Mouse (Mus musculus) olfactory bulb, adult 2 months (tissue): ENCODE results near the gene Sgo2b.

ENCODE experiments used
- CTCF ChIP-seq: fragments of 200-500 bp; IDR thresholded peaks from 2 replicates; pipeline ENCODE4 v1.5.1; 2012; ENCODE audit warnings: low read depth, mild to moderate bottlenecking, low read length, moderate library complexity; ENCODE audit not compliant: insufficient read depth
- POLR2A ChIP-seq: fragments of 200-500 bp; IDR thresholded peaks from 2 replicates; pipeline ENCODE4 v1.6.1; 2012; ENCODE audit warnings: mild to moderate bottlenecking, low read depth, low read length, moderate library complexity; ENCODE audit not compliant: insufficient read depth

DNA sequence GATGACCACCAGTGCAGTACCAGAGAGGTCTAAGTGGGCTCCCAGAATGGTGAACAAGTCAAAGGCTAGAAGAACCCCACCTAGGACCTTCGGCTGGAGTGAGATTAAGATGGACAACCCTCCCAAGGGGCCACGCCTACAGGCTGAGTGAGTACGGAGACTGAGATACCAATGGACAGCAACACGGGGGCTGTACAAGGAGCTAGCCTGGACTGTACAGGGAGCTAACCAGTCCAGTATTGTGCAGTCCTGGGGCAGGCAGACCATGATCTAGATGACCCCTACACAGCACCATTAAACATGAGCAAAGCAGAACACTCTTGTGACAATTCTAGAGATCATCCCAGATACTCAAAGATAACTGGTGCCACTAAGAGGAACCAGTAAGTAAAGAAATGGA, 73.7 kb downstream of the Sgo2b start:
- TF ChIP-seq CTCF (no peak), POLR2A (no peak)
